Mouse (Mus musculus) kidney, adult 2 months (tissue): ENCODE results near the gene Grik4. TPM values are rescaled to one million over a fixed set of nuclear protein-coding genes. Genes with fewer than 3 reads are reported as not detected.

Experiments used
- DNase-seq: peaks from one replicate; pipeline ENCODE4 v3.0.0; 2021
- H3K27ac ChIP-seq: fragments of 200-500 bp; 2 replicates; pipeline ENCODE4 v1.5.1; 2012; ENCODE audit warnings: low read depth, low read length, control low read depth, inconsistent platforms; ENCODE audit not compliant: insufficient read depth
- H3K27me3 ChIP-seq: fragments of 200-500 bp; replicated peaks from 2 replicates; pipeline ENCODE4 v1.6.1; 2012; ENCODE audit warnings: mild to moderate bottlenecking, moderate library complexity, low read length, inconsistent platforms; ENCODE audit not compliant: control insufficient read depth, insufficient read depth
- H3K36me3 ChIP-seq: fragments of 200-500 bp; 2 replicates; pipeline ENCODE4 v1.6.1; 2012; ENCODE audit warnings: mild to moderate bottlenecking, moderate library complexity, low read length, inconsistent platforms; ENCODE audit not compliant: control insufficient read depth, insufficient read depth
- H3K4me1 ChIP-seq: fragments of 200-500 bp; 2 replicates; pipeline ENCODE4 v1.6.1; 2011; ENCODE audit warnings: low read length; ENCODE audit not compliant: control insufficient read depth, insufficient read depth
- H3K4me3 ChIP-seq: fragments of 200-500 bp; 2 replicates; pipeline ENCODE4 v1.5.1; 2011; ENCODE audit warnings: mild to moderate bottlenecking, low read depth, low read length, control low read depth; ENCODE audit not compliant: insufficient read depth
- CTCF ChIP-seq: fragments of 200-500 bp; conservative IDR thresholded peaks from 2 replicates; pipeline ENCODE4 v1.5.1; 2011; ENCODE audit warnings: low read depth, mild to moderate bottlenecking, control low read depth, low read length, moderate library complexity, mixed read lengths; ENCODE audit not compliant: insufficient read depth, insufficient read length
- POLR2A ChIP-seq: fragments of 200-500 bp; IDR thresholded peaks from one replicate; pipeline ENCODE4 v1.6.1; 2011; ENCODE audit warnings: low read depth, low read length, control low read depth
- WGBS: fragments of 180-500 bp; shearing (Covaris S2); methylation state at CpG from one replicate; pipeline ENCODE4 v1.1.7; 2018; 5-methylcytosine and 5-hydroxymethylcytosine counted together
- polyA plus RNA-seq: library from polyadenylated mRNA; depleted of rRNA; stranded (reverse); fragments of >200 nt; gene quantifications from 2 replicates; pipeline ENCODE4 v1.2.3, GENCODE M21; 2012

Grik4 gene
- polyA plus RNA-seq, 1 experiment, result 0.05 TPM

GRCm38 (mm10) chr9:42908657-42909313, 35.5 kb downstream of the Grik4 start:
- WGBS, result 24% methylated on average over 8 of the region's 8 CpGs

GRCm38 (mm10) chr9:42906995-42907394, 37.3 kb downstream of the Grik4 start:
- Histone ChIP-seq H3K36me3 (no peaks in the 10 kb centered on the region), H3K4me3 (no peak overlapping the region), H3K4me1 (no peaks in the 10 kb centered on the region), H3K27ac (no peak overlapping the region), H3K27me3 (no peaks in the 10 kb centered on the region)
- no peak for TF ChIP-seq CTCF
- TF ChIP-seq POLR2A, result no peak
- WGBS, result 68% methylated on average over 3 of the region's 3 CpGs
- DNase-seq, result no peak

More at GRCm38 (mm10) chr9:42908657-42909313, 35.5 kb downstream of the Grik4 start:
- peak; percentile 25 for DNase-seq
- Histone ChIP-seq H3K4me3 (no peak overlapping the region), H3K27me3 (no peaks in the 10 kb centered on the region), H3K27ac (no peak overlapping the region), H3K36me3 (no peaks in the 10 kb centered on the region), H3K4me1 (no peaks in the 10 kb centered on the region)
- TF ChIP-seq POLR2A, result no peak
- TF ChIP-seq CTCF, result no peak

- WGBS, result 44% methylated on average over 11 of the region's 11 CpGs
- no peaks in the 10 kb centered on the region for H3K36me3 ChIP-seq
- H3K27ac ChIP-seq, result no peak overlapping the region
- no peaks in the 10 kb centered on the region for H3K27me3 ChIP-seq
- H3K4me1 ChIP-seq, result no peaks in the 10 kb centered on the region
- TF ChIP-seq POLR2A (no peak), CTCF (no peak)
- no peak for DNase-seq
- no peak overlapping the region for H3K4me3 ChIP-seq
Measured at GRCm38 (mm10) chr9:42898091-42898591, 46.2 kb downstream of the Grik4 start.

GRCm38 (mm10) chr9:42897361-42898051, 46.8 kb downstream of the Grik4 start:
- peak overlapping the region; percentile 34 for H3K4me3 ChIP-seq

GRCm38 (mm10) chr9:42896421-42897210, 47.7 kb downstream of the Grik4 start:
- Histone ChIP-seq H3K27me3 (no peaks in the 10 kb centered on the region), H3K4me3 (no peak overlapping the region), H3K36me3 (no peaks in the 10 kb centered on the region), H3K27ac (no peak overlapping the region), H3K4me1 (no peaks in the 10 kb centered on the region)
- DNase-seq, result no peak
- TF ChIP-seq POLR2A, result no peak
- no peak for TF ChIP-seq CTCF
- 13% methylated on average over 16 of the region's 16 CpGs for WGBS

More at GRCm38 (mm10) chr9:42897361-42898051, 46.8 kb downstream of the Grik4 start:
- H3K4me1 ChIP-seq, result no peaks in the 10 kb centered on the region
- 2% methylated on average over 52 of the region's 52 CpGs for WGBS
- no peak for TF ChIP-seq CTCF
- no peak for TF ChIP-seq POLR2A
- H3K27me3 ChIP-seq, result no peaks in the 10 kb centered on the region
- no peaks in the 10 kb centered on the region for H3K36me3 ChIP-seq
- peak; percentile 33 for DNase-seq
- H3K27ac ChIP-seq, result no peak overlapping the region

- no peak for DNase-seq
- H3K4me3 ChIP-seq, result no peak overlapping the region
Measured at GRCm38 (mm10) chr9:42892765-42893164, 51.5 kb downstream of the Grik4 start.

More at GRCm38 (mm10) chr9:42892765-42893164, 51.5 kb downstream of the Grik4 start:
- H3K27ac ChIP-seq, result no peak overlapping the region
- no peak for TF ChIP-seq POLR2A
- TF ChIP-seq CTCF, result no peak
- 87% methylated on average over 8 of the region's 8 CpGs for WGBS
- H3K4me1 ChIP-seq, result no peaks in the 10 kb centered on the region
- no peaks in the 10 kb centered on the region; the same call in 1 of the 2 replicates for H3K27me3 ChIP-seq
- no peaks in the 10 kb centered on the region for H3K36me3 ChIP-seq
